Mouse (Mus musculus): Measurements from ENCODE around the gene Filip1l. TPM values are rescaled to one million over a fixed set of nuclear protein-coding genes. Genes with fewer than 3 reads are reported as not detected.

Filip1l gene
- total RNA-seq, 4 experiments from 2014 or later: 25.5 to 36.2 (median 31.4) TPM

- no peak for DNase-seq (ENCODE audit: low spot score)
These were observed 43.4 kb downstream of the Filip1l start for GRCm38 (mm10) chr16:57396249-57396648.

- DNase-seq (ENCODE audit: low spot score): no peak
These were observed 45.0 kb downstream of the Filip1l start for GRCm38 (mm10) chr16:57397845-57398244.

GRCm38 (mm10) chr16:57398387-57399214, 45.7 kb downstream of the Filip1l start:
- DNase-seq (ENCODE audit: low spot score): peak; percentile 82

GRCm38 (mm10) chr16:57399566-57399965, 46.7 kb downstream of the Filip1l start:
- no peak for DNase-seq (ENCODE audit: low spot score)

GRCm38 (mm10) chr16:57401702-57402101, 48.8 kb downstream of the Filip1l start:
- DNase-seq (ENCODE audit: low spot score): no peak

- no peak for DNase-seq (ENCODE audit: low spot score)
These were observed 50.0 kb downstream of the Filip1l start for GRCm38 (mm10) chr16:57402910-57403309.

- no peak for DNase-seq (ENCODE audit: low spot score)
These were observed 50.9 kb downstream of the Filip1l start for GRCm38 (mm10) chr16:57403825-57404224.

- DNase-seq (ENCODE audit: low spot score): no peak
These were observed 59.9 kb downstream of the Filip1l start for GRCm38 (mm10) chr16:57412766-57413165.

- no peak for DNase-seq (ENCODE audit: low spot score)
These were observed 63.2 kb downstream of the Filip1l start for GRCm38 (mm10) chr16:57416049-57416448.

- DNase-seq (ENCODE audit: low spot score): no peak
These were observed 64.1 kb downstream of the Filip1l start for GRCm38 (mm10) chr16:57417017-57417416.

GRCm38 (mm10) chr16:57417955-57418354, 65.1 kb downstream of the Filip1l start:
- DNase-seq (ENCODE audit: low spot score): no peak

- peak; percentile 53 for DNase-seq (ENCODE audit: low spot score)
These were observed 66.4 kb downstream of the Filip1l start for GRCm38 (mm10) chr16:57419332-57419731.

GRCm38 (mm10) chr16:57419881-57420280, 67.0 kb downstream of the Filip1l start:
- no peak for DNase-seq (ENCODE audit: low spot score)

GRCm38 (mm10) chr16:57420773-57421556, 68.1 kb downstream of the Filip1l start:
- peak; percentile 91 for DNase-seq (ENCODE audit: low spot score)

- DNase-seq (ENCODE audit: low spot score): no peak
These were observed 69.0 kb downstream of the Filip1l start for GRCm38 (mm10) chr16:57421680-57422417.

GRCm38 (mm10) chr16:57423001-57423800, 70.3 kb downstream of the Filip1l start:
- DNase-seq (ENCODE audit: low spot score): no peak

- no peak for DNase-seq (ENCODE audit: low spot score)
These were observed 73.8 kb downstream of the Filip1l start for GRCm38 (mm10) chr16:57426680-57427079.

- peak; percentile 80 for DNase-seq (ENCODE audit: low spot score)
These were observed 74.8 kb downstream of the Filip1l start for GRCm38 (mm10) chr16:57427516-57428285.

- no peak for DNase-seq (ENCODE audit: low spot score)
These were observed 76.1 kb downstream of the Filip1l start for GRCm38 (mm10) chr16:57428977-57429376.

- DNase-seq (ENCODE audit: low spot score): no peak
These were observed 78.4 kb downstream of the Filip1l start for GRCm38 (mm10) chr16:57431294-57431693.
